Mouse (Mus musculus) left cerebral cortex, postnatal 25 days (tissue): ENCODE data around the gene Nxpe3. TPM values are rescaled to one million over a fixed set of nuclear protein-coding genes. Genes with fewer than 3 reads are reported as not detected.
A peak's percentile ranks its signal among the peaks of the same experiment; 100 is the strongest.
"Not testable (repeated sequence)": the region's sequence is repeated elsewhere in the genome, so short reads cannot be mapped to it uniquely, and the experiment has no call there.

Source experiments
- DNase-seq, 2 experiments: peaks; one replicate each; pipeline ENCODE4 v3.0.0; 2022; ENCODE audit warnings: low spot score in 2 of 2, mixed read lengths in 1 of 2
- intact Hi-C: fragments of 180-260 bp; cut with DNase I; formaldehyde crosslinking; loops from one replicate; pipeline ENCODE4 v1.15.1; 2025
- total RNA-seq, 2 experiments: library from RNA; stranded (reverse); gene quantifications; 2 replicates each; pipeline ENCODE4 v1.2.3; 2021

The Nxpe3 gene
- total RNA-seq, 2 experiments from 2014 or later: 8.9 to 9.4 TPM

DNA sequence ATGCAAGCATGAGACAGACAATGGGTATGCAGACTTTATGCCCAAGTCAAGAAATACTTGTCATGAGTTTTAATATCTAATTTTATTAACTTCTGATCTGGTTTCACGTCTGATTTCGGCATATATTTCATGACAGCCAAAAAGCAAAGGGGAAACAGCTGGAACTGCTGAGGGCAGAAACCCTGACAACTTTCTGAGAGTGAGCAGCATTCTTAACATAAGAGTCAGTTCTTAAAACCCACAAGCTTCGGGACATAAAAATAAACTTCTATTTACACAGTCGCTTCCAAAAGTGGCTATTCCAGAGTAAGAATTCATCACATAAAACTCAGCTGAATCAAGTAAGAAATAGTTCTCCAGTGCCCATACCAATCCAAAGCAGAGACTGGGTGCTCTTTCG, 52.0 kb downstream of the Nxpe3 start:
- no peak for DNase-seq
- intact Hi-C loops: no loop called here

DNA sequence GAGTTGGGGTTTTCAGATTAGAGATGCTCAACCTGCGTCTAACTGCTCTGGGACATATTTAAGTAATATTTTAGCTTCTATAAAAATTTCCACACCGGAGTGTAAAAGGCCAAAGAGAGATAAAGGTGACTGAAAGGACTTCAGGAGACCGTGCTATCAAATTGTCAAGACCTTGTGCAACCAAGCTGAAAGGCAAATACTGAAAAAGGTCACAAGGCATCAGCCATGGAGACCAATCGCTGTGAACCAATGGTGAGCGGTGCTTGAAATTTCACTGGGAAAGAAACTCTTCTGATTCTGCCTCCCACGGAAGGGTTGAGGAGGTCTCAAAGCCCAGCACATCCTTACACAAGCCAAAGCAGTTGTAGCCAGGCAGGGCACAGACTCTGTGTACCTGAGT, 53.6 kb downstream of the Nxpe3 start:
- intact Hi-C loops: no loop called here
- no peak for DNase-seq

DNA sequence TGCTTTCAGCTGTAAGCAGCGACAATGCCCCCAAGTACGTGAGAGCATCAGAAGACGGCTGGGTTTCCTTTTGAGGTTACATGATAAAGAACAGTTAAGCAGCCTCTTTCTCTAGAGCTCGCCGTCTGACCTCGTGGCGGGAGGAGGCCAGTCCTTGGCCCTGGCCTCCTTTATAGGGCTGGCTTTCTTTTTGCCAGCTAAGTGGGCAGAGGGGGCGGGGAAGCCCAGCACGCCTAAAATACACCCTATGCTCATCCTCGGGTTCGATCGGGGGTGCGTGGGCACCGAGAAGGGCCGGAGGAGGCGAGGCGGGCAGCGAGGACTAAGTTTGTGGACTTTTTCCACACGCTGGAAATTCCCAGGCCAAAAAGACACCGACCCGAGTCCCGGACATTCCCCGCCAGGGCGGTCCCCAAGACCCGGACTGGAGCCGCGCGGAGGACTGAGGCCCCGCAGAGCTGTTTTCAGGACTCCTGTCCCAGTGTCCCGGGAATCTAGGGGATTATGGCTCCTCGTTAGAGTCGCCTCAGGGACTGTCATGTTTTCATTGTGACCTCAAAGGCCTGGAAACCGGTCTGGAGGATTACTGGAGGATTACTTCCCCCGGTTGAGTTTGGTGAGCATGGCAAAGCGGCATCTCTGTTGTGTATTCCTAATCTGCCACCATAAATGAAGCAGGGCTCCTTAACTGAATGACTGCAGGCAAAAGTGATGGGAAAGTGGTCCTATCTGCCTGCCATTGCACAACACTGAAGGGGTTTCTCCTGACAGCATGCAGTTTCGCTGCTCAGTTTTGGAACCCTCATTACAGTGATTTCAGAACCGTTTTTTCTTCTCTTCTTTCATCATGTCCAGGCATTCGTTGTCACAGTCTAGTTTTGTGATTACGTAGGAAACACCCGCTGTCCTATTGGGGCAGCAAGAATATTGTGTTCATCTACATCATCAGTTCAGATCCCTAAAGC, 56.3 kb downstream of the Nxpe3 start, which contains the start of gene Nfkbiz:
TSS of gene Nfkbiz (minus strand) at position 390 of the 965 bp plus-strand sequence.
- intact Hi-C loops: loop anchor here (2.0 kb wide), 1 partner anchor 16 kb away; no protein-coding TSS in a partner anchor
- peak; percentile 79 to 82 for DNase-seq

DNA sequence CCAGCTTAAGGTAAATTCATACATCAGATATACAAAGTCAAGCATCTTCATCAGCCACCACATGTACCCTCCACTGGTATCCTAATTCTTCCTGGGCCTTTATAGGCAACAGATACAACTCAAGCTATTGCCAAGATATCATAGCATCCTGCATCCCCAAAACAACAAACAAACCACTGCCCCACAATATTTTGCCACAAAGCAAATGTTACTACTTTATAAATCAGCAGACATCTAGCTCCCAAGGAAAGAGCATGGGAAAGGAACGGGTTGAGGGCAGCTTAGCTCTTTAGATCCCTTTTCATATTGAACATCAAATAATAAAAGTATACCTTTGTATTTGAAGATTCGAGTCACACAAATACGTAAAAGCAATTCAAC, 57.0 kb downstream of the Nxpe3 start:
- no peak for DNase-seq
- intact Hi-C loops: loop anchor here (2.0 kb wide), 1 partner anchor 15 kb away; no protein-coding TSS in a partner anchor

DNA sequence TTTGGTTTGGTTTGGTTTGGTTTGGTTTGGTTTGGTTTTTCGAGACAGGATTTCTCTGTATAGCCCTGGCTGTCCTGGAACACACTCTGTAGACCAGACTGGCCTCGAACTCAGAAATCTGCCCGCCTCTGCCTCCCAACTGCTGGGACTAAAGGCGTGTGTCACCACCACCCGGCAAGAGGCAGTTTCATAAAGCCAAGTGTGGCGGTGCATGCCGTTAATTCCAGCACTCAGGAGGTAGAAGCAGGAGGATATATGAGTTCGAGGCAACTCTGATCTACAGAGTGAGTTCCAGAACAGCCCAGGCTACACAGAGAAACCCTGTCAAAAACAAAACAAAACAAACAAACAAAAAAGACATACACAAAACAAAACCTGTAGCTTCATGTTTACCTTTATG, 57.4 kb downstream of the Nxpe3 start:
- intact Hi-C loops: loop anchor here (2.0 kb wide), 1 partner anchor 15 kb away; no protein-coding TSS in a partner anchor
- not testable (repeated sequence) for DNase-seq

DNA sequence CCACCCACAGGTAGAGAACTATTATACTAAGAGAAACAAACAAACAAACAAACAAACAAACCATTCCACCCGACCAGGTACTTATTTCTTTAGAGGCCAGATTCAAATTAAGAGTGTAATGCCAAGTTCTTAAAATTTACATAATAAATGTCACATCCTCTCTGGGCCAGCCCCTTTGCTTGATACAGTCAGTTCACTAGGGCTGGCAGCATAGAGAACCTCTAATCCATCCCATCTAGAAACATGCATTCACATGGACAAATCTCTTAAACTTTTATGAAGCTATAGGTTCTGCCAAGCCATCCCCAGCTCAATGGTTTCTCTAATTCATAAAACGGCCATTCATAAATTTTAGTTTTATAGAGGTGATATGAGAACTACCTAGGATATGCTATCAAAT, 57.9 kb downstream of the Nxpe3 start:
- DNase-seq: no peak
- intact Hi-C loops: no loop called here

DNA sequence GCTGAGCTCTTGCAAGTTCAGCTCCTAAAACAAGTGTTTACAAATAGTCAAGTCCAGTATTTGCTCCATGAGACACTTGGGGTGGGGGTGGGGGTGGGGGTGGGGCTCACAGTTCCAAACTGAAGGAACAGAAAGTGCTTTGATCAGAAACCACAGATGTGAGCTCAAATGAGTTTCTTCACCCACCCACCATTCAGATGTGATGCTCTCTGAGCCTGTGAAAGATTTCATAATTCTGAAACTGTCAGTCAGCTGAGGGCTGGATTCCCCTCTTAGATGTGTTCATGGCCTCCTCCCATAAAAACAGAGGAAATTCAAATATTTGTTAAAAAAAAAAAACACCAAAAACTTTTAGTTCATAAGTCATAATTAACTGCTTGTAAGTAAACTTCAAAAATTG, 59.3 kb downstream of the Nxpe3 start:
- intact Hi-C loops: no loop called here
- DNase-seq: peak in 1 of 2 experiments; percentile 43

DNA sequence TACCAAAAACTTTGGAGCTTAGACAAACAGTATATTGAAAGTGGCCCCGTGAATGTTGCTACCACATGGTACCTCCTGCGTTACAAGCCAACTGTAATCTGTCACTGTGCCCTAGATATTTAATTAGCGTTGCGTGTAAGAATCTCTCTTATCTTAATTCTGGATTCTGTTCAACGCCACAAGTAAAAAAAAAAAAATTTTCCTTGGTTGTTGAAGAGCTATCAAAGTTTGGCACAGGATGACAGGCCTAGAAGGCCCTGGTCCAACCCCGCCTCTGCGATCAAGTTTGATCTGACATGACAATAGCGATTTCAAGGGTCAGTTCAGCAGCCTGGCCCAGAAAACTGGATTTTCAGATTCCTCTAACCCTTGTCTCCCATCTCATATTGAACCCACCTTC, 62.5 kb downstream of the Nxpe3 start:
- DNase-seq: no peak
- intact Hi-C loops: no loop called here

DNA sequence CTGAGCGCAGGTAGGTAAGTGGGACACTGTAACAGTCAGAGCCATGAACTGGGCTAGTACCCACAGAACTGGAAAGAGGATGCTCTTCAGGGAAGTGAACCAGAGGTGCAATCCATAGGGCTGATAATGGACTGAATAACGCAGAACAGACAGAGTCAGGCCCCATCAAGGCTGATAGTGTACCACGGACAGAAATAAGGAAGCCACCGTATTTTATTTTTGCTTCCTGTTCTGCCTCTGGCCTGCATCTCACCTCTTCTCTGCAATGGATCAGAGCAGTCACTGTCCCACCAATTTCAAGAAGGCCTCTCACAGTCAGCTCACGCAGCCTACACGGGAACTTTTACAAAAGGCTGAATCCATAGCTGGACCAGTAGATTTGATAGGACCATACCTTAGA, 63.0 kb downstream of the Nxpe3 start:
- intact Hi-C loops: no loop called here
- no peak for DNase-seq

DNA sequence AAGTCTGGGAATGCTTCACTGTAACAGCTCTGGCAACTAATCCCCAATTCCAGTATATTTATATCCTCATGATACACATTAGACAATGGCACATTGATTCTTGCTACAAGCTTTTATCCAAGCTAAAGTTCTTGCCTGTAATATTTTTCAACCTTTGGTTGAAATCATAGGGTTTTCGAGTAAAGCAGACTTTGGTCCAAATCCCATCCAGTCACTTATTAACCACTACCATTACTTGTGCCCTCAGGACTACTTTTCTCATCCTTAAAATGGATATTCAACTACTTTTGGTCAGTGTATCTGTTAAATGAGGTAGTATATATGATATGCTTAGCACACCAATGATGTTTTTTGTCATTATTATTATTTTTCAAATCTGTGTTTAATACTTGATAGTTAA, 63.6 kb downstream of the Nxpe3 start:
- no peak for DNase-seq
- intact Hi-C loops: no loop called here

DNA sequence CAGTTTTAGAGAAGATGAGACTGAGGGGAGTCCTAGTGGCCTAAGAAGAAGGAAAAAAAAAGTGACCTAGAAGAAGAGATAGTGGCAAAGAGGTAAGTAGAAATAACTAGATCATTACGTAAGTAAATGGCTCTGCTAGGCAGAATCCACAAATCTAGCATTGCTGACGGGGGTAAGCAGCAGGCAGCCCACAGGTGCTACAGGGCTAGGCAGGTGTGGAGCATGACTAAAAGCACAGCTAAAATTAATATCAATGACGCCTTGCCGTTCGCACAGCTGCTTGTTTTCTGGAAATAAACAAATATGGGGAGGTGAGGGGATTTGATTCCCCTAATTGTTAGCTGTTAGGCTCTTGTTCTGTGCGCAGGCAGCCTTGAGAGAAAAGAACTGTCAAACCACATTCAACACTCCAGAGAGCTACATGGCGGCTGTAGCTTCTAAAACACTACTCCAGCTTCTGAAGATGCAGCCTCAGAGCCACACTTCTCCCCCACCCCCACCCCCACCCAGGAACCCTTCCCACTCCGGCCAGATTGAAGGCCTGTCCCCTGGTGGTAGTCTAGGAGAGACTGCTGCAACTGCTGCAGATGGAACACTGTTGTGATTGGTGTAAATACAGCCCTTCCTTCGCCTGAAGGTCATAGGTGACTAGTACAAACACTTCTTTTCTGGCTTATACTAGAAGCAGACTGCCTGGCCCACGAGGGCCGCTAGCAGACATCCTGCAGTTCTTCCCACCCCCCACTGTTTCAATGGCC, 71.5 kb downstream of the Nxpe3 start:
- intact Hi-C loops: loop anchor here (2.0 to 5.0 kb wide), 2 partner anchors 15 to 149 kb away; partner anchors contain the start of genes Nfkbiz and Zbtb11
- no peak for DNase-seq

DNA sequence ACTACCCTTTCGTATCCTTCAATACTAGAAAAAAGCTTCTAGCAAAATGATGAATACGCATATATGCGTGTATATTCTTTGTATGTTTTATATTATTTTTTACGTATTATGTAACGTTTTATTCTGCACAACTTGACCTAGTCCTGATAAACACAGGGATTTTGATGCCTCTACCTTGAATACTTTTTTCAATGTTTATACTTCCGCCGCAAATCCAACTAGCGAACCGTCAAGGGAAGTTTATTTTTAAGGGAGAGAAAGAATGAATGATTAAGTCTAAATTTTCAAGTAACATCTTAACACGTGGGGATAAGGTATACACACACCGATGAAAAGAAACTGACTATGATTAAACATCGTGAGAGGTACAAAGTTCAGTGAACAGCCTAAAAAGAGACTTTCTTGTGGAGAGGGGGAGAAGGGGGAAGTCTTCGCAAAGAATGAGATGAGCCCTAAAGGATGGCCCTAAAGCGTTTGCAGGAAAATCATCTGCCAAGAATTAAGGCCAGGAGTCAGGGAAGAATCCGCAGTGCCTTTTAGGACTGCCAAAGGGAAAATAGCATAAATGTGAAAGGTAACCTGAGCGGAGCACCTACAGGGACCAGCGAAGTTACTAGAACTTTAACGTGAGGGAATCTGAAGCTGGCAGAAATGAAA, 72.2 kb downstream of the Nxpe3 start:
- DNase-seq: no peak
- intact Hi-C loops: loop anchor here (2.0 to 5.0 kb wide), 2 partner anchors 16 to 149 kb away; partner anchors contain the start of genes Nfkbiz and Zbtb11

DNA sequence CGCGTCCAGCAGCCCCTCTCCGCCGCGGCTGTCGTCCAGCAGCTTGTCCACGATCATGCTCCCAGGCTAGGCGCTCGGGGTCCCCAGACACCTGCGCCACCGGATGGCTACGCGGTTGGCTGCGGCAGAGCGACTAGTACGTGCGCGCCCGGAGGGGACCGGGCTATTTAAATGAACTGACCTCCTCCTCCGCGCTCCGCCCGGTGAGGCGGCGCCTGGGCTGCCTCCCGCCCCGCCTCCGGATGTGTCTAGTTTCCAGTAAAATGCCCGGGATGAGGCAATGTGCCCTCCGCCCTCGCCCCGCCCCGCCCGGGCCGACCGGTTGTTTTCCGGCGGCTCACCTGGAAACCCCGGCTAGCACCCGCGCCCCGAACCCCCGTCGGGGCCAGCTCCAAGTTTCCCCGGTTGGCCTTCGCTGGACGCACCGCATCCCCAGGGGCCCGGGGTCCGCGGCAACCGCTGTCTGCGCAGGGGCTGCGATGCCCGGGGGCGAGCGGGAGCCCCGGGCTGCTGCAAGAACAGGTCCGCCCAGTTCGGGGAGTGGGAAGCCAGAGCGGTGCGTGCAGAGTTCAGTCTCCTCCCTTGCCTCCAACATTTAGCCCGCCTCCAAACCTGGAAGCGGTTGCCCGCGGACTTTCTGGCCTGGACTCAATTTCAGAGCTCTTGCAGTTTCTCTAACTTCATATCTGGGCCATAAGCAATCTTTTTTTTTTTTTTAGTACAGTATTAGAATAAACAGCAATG, 72.9 kb downstream of the Nxpe3 start:
- intact Hi-C loops: loop anchor here (2.0 to 5.0 kb wide), 2 partner anchors 17 to 150 kb away; partner anchors contain the start of genes Nfkbiz and Zbtb11

DNA sequence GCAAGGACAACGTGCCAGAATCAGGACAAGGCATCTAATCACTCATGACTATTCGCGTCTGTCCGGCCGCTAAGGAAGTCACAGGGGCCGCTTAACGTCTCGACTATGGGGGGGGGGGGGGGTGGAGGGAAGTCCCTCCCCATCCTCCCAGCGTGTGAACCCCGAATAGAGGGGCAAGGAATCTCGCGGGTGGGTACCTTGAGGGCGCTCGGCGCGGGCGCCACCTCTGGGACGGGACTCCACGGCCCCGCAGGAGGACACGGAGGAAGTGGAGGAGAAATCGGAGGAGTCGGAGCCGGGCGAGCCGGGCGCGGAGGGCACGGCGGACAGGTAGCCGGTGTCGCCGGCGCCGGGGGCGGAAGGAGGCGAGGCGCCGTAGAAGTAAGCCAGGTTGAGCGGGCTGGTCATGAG, 73.5 kb downstream of the Nxpe3 start:
- DNase-seq: peak in 1 of 2 experiments; percentile 28
- intact Hi-C loops: loop anchor here (5.0 kb wide), 1 partner anchor 151 kb away; the partner anchor contains the start of gene Zbtb11

More for the DNA sequence above, 72.9 kb downstream of the Nxpe3 start:
- DNase-seq: peak; percentile 81 to 83

DNA sequence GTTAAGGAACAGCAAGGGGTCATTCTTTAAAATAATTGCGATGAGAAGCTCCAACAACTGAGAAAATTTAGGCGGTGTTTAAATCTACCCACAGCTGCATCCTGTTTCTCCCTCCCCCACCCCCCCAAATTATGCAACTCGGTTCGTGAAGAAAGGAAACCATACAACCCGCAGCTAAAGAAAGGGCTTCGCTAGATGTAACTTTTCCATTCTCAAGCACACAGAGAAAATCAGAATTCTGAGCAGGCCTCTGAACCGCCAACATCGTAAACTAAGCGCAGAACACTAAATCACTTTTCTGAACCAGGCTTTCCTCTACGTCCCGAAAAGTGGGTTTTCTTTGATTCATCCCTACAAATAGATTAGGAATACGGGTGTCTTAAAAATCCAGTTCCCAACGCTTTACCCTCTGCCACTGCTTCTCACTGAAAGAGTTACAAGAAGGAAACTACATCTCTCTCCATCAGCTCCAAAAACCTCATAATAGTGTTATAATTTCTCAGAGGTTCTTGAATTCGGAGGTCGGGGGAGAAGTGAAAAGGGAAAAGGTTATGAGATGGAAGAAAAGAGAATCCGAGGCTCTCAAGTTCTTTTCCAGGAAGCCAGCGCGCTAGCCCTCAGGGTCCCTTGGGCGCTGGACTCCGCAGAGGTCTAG, 74.0 kb downstream of the Nxpe3 start:
- DNase-seq: peak in 1 of 2 experiments; percentile 27
- intact Hi-C loops: loop anchor here (5.0 kb wide), 1 partner anchor 151 kb away; the partner anchor contains the start of gene Zbtb11

DNA sequence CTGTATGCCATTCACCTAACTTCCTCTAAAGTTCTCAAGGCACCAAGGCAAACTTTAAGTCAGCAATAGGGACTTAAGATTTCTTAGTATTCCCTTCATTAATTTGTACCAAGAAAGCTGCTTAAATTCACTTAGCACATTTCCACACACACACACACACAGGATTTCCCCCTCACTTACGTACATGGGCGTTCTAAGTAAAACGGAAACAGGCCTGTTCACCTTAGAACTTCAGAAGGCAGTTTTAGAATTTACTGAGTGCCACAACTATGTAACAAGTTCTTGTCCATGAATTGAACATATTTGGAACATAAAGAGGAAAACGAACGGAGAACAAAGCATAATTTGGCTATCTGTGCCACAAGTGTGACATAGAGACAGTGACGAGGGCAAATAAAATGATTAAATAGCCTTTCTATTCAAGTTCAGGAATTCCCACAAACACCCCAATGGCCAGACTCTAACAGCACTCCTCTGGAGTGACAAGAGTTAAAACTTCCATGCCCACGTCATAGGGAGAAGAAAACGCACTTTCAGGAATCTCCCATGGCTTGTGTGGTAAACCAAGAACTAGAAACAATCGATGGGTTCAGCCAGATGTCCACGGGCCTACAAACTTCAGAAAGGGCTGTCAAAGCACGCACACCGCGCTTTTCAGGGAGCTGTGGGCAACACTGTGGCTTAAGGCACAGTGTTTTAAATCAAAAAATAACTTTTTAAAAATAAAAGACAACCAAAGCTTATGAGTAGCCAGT, 74.7 kb downstream of the Nxpe3 start:
- intact Hi-C loops: loop anchor here (5.0 kb wide), 1 partner anchor 152 kb away; the partner anchor contains the start of gene Zbtb11

DNA sequence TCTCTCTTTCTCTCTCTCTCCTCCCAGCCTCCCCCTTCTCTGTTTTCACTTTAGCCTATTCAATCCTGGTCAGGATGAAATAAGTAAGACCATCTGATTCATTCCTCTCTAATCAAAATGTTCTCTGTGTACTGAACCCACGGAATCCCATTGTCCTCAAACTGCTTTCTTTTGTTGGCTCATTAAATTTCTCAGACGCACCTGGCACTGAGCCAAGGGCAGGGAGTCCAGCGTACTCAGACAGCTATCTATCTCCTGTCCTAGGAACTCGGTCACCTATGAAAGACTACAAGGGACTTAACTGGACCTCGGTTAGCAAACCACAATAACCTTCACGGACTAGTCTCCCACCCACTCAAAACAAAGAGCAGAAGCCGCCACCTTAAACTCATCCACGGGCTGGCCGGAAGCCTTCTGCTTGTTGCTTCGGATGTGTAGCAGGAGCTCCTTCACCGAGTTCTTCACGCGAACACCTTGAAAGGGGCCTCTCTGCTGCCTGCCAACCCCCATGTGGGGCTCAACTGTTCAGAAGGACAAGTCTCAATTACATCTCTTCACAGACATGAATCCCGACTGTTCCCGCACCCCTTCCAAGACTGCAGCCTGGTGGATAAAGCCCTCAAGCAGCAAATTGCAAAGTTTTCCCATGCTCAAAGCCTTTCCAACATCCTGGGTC, 75.8 kb downstream of the Nxpe3 start:
- DNase-seq: no peak
- intact Hi-C loops: no loop called here

More for the DNA sequence above, 74.7 kb downstream of the Nxpe3 start:
- peak in 1 of 2 experiments; percentile 20 for DNase-seq
